Mouse (Mus musculus) monocyte, adult 5-6 weeks (primary cell): ENCODE results near the gene Robo4. TPM values are rescaled to one million over a fixed set of nuclear protein-coding genes. Genes with fewer than 3 reads are reported as not detected.
A peak's percentile ranks its signal among the peaks of the same experiment; 100 is the strongest.

Source experiments
- ATAC-seq: fragments of 153-309, 156-312 bp; replicated peaks from 2 replicates; pipeline ENCODE4 v1.8.0; 2017; ENCODE audit warnings: mild to moderate bottlenecking; ENCODE audit not compliant: low TSS enrichment, insufficient number of reproducible peaks, severe bottlenecking, poor library complexity, low FRiP score
- total RNA-seq: library from RNA; stranded (forward); fragments of 200-1000, 200-491, 200-594 nt; gene quantifications from 3 replicates; pipeline ENCODE4 v1.2.3, GENCODE M21; 2017

The Robo4 gene
- total RNA-seq, 1 experiment from 2014 or later: not detected

DNA sequence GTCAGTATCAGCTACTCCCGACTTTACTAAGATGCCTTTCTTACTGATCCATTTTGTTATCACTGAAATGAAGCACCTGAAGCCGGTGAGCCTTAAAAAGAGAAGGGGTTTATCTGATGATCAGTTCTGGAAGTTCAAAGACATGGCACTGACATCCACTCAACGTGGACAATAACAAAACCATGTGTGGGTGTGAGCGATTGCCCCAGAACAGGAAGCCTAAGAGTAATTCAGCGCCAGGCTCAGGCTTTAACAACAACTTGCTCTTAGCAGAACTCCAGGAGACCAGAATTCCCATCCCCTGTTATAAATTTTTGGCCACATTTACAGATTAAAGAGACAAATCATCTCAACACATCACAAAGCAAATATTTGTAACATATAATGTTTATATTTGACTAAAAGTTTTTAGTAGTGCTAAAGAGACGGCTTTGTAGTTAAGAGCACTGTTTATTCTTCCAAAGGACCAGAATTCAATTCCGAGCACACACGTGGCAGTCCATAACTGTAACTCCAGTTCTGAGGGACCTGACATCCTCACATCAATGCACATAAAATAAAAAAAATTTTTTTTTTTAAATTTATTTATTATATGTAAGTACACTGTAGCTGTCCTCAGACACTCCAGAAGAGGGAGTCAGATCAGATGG is 8.1 kb upstream of the Robo4 start:
- no peak for ATAC-seq

GRCm38 (mm10) chr9:37400585-37400984 is 1.1 kb upstream of the Robo4 start:
- no peak for ATAC-seq

- no peak; the same call in 1 of the 2 replicates for ATAC-seq
Measured at GRCm38 (mm10) chr9:37402501-37402900, 804 bp downstream of the Robo4 start.

DNA sequence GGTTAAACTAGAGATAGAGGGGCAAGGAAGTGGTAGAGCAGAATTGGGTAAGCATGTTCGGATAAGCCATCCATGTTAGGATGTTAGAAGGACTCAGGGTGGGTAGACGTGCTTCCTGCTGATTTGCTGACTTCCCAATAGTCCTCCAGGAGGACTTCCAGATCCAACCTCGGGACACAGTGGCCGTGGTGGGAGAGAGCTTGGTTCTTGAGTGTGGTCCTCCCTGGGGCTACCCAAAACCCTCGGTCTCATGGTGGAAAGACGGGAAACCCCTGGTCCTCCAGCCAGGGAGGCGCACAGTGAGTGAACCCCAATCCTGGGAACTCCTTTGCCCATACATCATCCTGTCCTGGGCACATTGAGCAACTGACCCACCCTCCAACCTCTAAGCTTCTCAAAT is 1.3 kb downstream of the Robo4 start:
- ATAC-seq: no peak

DNA sequence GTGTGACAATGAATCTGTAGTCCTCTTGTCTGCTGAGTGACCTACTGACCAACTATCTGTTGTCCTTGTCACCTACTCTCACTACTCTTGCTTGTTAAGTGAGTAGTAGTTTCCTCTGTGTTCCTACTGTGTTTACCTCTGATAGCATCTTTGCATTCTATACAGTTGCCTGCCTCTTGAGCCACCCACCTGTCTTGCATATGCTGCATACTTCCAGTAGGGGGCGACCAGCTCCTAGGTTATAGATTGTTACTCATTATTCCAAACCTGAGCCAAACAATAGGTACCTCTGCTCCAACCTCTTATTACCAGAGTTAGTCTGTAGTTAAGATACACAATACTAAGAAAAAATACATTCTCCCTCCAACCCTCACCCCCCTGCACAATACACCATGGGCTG is 4.7 kb downstream of the Robo4 start:
- ATAC-seq: peak; percentile 59; the same call in 1 of the 2 replicates

DNA sequence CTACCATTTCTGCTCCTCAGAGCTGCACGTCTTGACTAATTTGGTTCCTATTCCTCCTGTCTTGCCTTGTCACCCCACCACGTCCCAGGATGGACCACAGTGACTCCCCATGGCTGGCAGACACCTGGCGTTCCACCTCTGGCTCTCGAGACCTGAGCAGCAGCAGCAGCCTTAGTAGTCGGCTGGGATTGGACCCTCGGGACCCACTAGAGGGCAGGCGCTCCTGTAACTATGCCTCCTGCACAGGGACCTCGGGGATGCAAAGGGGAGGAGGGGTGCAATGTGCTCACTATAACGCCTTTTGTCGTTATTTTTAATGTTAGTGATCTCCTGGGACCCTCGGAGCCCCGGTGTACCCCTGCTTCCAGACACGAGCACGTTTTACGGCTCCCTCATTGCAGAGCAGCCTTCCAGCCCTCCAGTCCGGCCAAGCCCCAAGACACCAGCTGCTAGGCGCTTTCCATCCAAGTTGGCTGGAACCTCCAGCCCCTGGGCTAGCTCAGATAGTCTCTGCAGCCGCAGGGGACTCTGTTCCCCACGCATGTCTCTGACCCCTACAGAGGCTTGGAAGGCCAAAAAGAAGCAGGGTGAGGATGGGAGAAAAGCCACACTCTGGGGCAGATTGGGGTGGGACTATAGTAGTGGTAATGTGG is 6.3 kb downstream of the Robo4 start:
- no peak for ATAC-seq

GRCm38 (mm10) chr9:37409698-37410445 is 8.2 kb downstream of the Robo4 start:
- no peak for ATAC-seq

GRCm38 (mm10) chr9:37412989-37413388 is 11.3 kb downstream of the Robo4 start:
- no peak for ATAC-seq

DNA sequence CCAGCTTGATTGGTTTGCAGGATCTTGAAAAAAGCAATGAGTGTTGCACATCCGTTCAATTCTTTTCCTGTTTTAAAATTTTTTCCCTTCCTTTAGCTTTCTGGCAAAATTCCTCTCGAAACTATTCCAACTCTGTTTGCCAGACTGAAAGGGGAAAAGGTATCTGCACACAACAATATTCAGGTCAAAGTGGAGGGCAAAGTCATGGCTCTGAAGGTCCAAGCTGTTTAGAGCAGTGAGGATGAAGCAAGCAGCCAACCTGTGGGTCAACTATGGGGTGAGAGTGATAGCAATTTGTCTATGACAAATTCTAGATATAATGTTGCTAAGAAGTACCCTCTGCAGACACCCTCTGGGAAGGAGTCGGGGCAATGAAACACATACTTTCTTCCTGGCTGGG is 13.0 kb downstream of the Robo4 start:
- no peak for ATAC-seq

DNA sequence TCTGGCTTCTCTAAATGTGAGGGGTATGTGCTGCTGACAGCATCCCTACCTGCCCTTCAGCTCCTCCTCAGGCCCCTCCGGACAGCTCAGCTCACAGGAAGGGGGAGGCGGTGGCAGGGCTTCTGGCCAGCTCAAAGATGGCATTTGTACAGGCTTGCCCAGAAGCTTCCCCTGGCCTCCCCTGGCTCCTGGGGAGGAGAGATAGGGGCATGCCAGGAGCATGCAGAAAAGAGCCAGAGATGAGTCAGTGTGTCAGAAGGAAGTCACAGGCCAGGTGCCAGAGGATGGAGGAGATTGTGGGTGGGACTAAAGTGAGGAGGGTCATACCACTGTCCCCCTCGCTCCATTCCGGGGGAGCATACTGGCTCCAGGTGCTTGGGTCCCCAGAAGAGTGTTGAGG is 17.1 kb downstream of the Robo4 start:
- no peak for ATAC-seq

DNA sequence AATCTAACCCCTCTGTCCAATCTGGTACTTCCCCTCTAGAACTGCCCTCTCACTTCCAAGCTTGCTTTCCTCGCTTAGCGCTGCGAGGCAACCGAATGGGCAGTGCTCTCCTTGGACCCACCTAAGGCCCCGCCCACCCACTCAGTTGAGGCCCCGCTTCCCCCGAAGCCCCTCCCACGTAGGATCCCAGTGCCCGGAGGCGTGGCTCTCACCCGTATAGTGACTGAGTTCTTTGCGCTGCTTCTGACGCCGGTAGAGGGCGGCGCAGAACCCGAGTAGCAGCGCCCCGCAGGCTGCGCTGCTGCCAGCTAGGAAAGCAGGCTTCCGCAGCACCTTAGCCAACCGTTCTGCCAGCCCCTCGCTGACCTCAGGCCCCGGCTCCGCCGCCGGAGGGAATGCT is 19.0 kb downstream of the Robo4 start:
- ATAC-seq: peak; percentile 78

DNA sequence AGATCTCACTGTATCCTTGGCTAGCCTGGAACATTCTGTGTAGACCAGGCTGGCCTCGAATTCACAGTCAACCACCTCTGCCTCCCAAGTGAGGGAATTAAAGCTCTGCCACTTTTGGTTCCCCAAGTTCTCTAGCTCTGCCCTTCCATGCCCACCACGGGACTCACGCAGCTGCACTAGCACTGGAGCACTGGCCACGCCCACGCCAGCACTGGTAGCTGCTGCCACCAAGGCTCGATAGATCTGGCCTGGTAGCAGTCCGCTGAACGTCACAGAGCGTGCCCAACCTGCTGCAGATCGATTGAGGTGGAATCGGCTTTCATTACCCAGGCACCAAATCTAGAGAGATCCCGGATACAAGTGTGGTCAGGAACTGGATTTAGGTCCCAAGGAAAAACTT is 19.5 kb downstream of the Robo4 start:
- ATAC-seq: no peak; the same call in 1 of the 2 replicates

DNA sequence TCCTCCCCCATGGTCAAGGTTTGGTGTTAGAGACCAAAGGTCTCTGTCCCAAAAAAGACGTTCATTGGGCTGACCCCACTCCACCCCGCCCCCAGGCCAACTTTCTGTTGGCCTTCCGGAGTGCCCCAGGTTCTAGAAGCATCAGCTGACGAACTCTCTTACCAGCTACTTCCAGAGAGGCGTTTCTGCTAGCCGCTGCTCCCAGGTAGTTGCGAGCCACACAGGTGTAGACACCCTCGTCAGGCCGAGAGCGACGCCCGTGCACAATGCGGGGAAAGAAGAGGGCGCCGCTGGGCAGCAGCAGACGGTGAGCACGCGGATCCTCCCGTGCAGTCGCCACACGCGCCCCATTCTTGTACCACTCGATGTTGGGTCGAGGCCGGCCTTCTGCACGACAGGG is 27.6 kb downstream of the Robo4 start:
- ATAC-seq: no peak

DNA sequence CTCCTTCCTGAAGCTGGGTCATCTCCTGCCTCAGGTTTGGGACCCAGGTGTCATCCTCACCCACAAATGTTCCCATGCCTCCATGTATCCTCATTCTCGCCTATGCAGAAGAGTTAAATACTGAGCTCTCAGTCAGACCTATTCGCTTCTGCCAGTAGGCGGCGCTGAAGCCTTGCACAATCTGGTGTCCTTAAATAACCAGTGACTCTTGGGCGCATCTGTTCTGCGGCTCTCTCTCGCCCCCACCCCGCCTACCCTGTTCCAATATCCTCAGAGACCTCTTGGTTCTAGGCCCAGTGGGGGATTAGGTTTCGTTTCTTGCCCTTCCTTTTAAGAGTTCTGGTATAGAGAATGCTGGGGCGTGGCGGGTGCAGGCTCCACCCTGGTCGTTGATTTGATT is 28.9 kb downstream of the Robo4 start:
- ATAC-seq: peak; percentile 77

- ATAC-seq: no peak
Measured at GRCm38 (mm10) chr9:37432026-37432666, 30.4 kb downstream of the Robo4 start.

GRCm38 (mm10) chr9:37432720-37433421 is 31.2 kb downstream of the Robo4 start, which contains the start of gene Robo3:
Robo3 (minus strand) TSS chr9:37433246.
- no peak for ATAC-seq

GRCm38 (mm10) chr9:37433823-37434560 is 32.3 kb downstream of the Robo4 start:
- no peak for ATAC-seq

DNA sequence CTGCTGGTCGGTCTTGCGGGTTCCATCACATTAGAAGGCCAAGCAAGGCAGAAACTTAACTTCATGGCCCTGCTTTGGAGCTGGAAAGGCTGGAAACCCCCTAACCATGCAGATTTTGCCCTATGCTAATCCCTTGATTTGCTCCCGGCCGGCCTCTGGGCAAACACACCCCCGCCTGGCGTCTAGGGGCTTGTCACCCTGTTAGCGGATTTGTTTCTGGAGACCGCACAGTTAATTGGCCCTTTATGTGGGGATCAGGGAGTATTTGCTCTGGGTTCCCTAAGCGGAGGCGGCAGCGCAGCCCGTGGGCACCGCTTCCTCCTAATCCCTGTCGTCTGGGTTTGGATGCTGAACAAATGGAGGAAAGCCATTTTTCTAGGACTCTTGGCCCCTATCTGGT is 33.2 kb downstream of the Robo4 start:
- ATAC-seq: no peak
